Mouse (Mus musculus): ENCODE data around the gene Mmrn2.

Mmrn2 gene

GRCm38 (mm10) chr14:34375415-34375904 lies at the start of gene Mmrn2:
TSS of gene Mmrn2 (plus strand) at chr14:34375465.
- DNase-seq, result no peak

- no peak for DNase-seq
Measured at GRCm38 (mm10) chr14:34326606-34327005, 48.7 kb upstream of the Mmrn2 start.

GRCm38 (mm10) chr14:34327618-34328017 lies 47.6 kb upstream of the Mmrn2 start:
- DNase-seq, result no peak

GRCm38 (mm10) chr14:34330657-34331158 lies 44.6 kb upstream of the Mmrn2 start:
- no peak for DNase-seq

GRCm38 (mm10) chr14:34331886-34332285 lies 43.4 kb upstream of the Mmrn2 start:
- DNase-seq, result no peak

GRCm38 (mm10) chr14:34332476-34332875 lies 42.8 kb upstream of the Mmrn2 start:
- no peak for DNase-seq

- DNase-seq, result no peak
Measured at GRCm38 (mm10) chr14:34339446-34339845, 35.8 kb upstream of the Mmrn2 start.

- DNase-seq, result no peak
Measured at GRCm38 (mm10) chr14:34341993-34342392, 33.3 kb upstream of the Mmrn2 start.

- DNase-seq, result no peak
Measured at GRCm38 (mm10) chr14:34343078-34343477, 32.2 kb upstream of the Mmrn2 start.

- no peak for DNase-seq
Measured at GRCm38 (mm10) chr14:34344361-34344760, 30.9 kb upstream of the Mmrn2 start.

- no peak for DNase-seq
Measured at GRCm38 (mm10) chr14:34345771-34346566, 29.3 kb upstream of the Mmrn2 start.

- DNase-seq, result no peak
Measured at GRCm38 (mm10) chr14:34347084-34347483, 28.2 kb upstream of the Mmrn2 start.

GRCm38 (mm10) chr14:34348301-34348700 lies 27.0 kb upstream of the Mmrn2 start:
- no peak for DNase-seq

GRCm38 (mm10) chr14:34349007-34349406 lies 26.3 kb upstream of the Mmrn2 start:
- no peak for DNase-seq

GRCm38 (mm10) chr14:34351660-34352059 lies 23.6 kb upstream of the Mmrn2 start:
- DNase-seq, result no peak

GRCm38 (mm10) chr14:34352523-34352922 lies 22.7 kb upstream of the Mmrn2 start:
- no peak for DNase-seq

- DNase-seq, result no peak
Measured at GRCm38 (mm10) chr14:34353326-34353725, 21.9 kb upstream of the Mmrn2 start.

GRCm38 (mm10) chr14:34354456-34354855 lies 20.8 kb upstream of the Mmrn2 start:
- DNase-seq, result no peak

- no peak for DNase-seq
Measured at GRCm38 (mm10) chr14:34355301-34355700, 20.0 kb upstream of the Mmrn2 start, which contains the start of gene Fam25c. TSS of gene Fam25c (minus strand) at chr14:34355433.

GRCm38 (mm10) chr14:34357671-34358455 lies 17.4 kb upstream of the Mmrn2 start:
- DNase-seq, result peak; percentile 80

- DNase-seq, result no peak
Measured at GRCm38 (mm10) chr14:34359676-34360244, 15.5 kb upstream of the Mmrn2 start.

- DNase-seq, result peak; percentile 48
Measured at GRCm38 (mm10) chr14:34360251-34360650, 15.0 kb upstream of the Mmrn2 start.

- no peak for DNase-seq
Measured at GRCm38 (mm10) chr14:34362135-34362534, 13.1 kb upstream of the Mmrn2 start.
